Mouse (Mus musculus) C2C12 (cell line): Measurements from ENCODE around the gene Fosb.

Experiments used
- CTCF ChIP-seq: IDR thresholded peaks from one replicate; pipeline ENCODE4 v1.5.1; 2011; ENCODE audit not compliant: control insufficient read depth, insufficient read depth, insufficient read length
- FOSL1 ChIP-seq: IDR thresholded peaks from one replicate; pipeline ENCODE4 v1.8.0; 2011; ENCODE audit warnings: mild to moderate bottlenecking, low read length; ENCODE audit not compliant: poor library complexity, insufficient read depth, severe bottlenecking
- MAX ChIP-seq: IDR thresholded peaks from one replicate; pipeline ENCODE4 v1.6.1; 2011; ENCODE audit warnings: mild to moderate bottlenecking, control low read depth
- USF1 ChIP-seq: IDR thresholded peaks from one replicate; pipeline ENCODE4 v1.6.1; 2011; ENCODE audit warnings: low read depth, mild to moderate bottlenecking, control low read depth, moderate library complexity

- no peak for TF ChIP-seq CTCF
- TF ChIP-seq USF1, result no peak
- TF ChIP-seq MAX, result no peak
- no peak for TF ChIP-seq FOSL1
These were observed 28.2 kb upstream of the Fosb start for GRCm38 (mm10) chr7:19338060-19338459.
